Mouse (Mus musculus) frontal cortex, adult 2 months (tissue): ENCODE data around the gene Hspg2. TPM values are rescaled to one million over a fixed set of nuclear protein-coding genes. Genes with fewer than 3 reads are reported as not detected.

Experiments
- DNase-seq, 2 experiments: peaks; one replicate each; pipeline ENCODE4 v3.0.0; 2022; ENCODE audit warnings: low spot score in 1 of 2; ENCODE audit errors: extremely low spot score in 1 of 2
- polyA plus RNA-seq: library from polyadenylated mRNA; depleted of rRNA; stranded (reverse); fragments of >200 nt; gene quantifications from 2 replicates; pipeline ENCODE4 v1.2.3, GENCODE M21; 2012

Gene Hspg2
- polyA plus RNA-seq, 1 experiment: 4.0 TPM

DNA sequence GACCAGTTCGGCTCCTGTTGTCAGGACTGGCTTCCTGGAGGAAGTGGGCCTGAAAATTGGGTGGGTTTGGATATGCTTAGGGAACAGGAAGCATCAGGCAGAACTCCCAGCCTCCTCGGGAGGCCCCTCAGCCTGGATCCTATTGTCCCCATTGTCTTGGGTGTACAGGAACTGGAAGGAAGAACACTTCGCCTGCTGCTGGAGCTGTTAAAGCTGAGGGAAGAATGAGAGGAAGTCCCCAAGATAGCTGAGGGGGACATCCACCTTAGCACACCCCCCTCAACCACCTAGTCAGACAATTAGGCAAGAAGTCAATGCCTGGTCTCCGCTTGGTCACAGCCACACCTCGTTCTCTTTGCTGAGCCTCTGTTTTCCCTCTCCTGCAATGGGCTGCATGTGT lies 9.7 kb downstream of the Hspg2 start:
- no peak for DNase-seq

DNA sequence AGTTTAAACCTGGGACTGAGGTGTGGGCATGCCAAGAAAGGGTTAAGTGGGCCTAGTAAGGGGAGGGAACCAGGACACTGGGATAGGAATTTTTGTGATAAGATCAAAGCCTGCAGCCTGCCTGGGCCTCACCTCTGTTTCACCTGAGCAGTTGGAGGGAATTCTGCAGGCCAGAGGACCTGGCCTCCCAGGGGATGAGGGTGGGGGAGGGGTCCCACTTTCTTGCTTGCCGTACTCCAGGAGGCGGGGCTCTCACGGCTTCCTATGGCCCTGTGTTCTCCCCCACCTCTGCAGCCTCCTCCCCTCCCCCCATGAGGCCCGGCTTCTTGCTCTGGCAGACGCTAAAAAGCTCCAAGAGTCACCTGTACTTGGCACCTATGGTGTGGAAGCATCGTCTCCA lies 11.2 kb downstream of the Hspg2 start:
- no peak for DNase-seq

DNA sequence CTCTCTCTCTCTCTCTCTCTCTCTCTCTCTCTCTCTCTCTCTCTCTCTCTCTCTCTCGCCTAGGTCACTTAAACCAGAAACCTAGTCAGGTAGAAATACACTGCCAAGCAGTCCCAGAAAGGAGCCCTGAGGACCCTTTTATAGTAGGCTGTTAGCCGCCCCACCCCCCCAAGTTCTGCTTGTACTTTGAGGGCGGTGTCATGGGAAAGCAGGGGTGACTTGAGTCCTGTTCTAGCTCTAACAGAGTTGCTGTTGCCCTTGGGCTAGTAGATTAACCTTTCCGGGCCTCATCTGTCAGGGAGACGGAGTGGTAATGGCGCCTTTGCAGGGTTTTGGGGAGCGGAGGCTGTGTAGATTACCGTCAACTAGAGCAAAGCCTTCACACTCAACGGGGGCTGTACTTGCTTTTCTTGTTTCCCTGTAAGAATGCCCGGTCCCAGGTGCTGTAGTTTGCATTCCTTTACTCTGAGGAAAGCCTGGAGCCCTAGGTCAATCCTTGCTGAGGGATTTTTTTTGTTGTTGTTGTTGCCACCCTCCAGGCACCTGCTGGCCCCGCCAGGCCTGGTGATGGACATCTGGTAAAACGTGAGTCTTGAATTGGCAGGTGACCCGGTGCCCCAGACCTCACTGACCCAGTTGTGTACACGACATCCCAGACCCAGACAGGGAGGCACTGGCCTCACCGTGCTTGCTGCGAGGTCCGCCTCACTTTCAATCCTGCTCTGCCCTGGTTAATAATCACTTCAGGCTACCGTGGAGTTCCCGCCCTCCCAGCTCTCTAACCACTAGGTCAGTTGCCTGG lies 11.8 kb downstream of the Hspg2 start:
- DNase-seq: no peak

DNA sequence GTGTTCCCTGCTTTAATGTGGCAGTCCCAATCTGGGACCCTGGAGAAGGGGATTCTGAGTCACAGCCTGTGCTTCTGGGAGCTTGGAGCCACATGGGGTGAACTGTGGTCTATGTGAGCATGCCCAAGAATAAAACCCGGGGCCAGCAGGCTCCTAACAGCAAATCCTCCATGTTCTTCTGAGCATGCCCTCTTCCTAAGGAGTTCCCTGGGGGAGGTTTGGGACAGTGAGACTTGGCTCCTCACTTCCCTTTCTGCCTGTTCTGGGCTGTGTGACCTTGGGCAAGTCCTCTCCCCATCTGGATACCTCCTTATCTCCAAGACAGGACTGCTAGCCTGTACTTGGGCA lies 12.4 kb downstream of the Hspg2 start:
- no peak for DNase-seq

DNA sequence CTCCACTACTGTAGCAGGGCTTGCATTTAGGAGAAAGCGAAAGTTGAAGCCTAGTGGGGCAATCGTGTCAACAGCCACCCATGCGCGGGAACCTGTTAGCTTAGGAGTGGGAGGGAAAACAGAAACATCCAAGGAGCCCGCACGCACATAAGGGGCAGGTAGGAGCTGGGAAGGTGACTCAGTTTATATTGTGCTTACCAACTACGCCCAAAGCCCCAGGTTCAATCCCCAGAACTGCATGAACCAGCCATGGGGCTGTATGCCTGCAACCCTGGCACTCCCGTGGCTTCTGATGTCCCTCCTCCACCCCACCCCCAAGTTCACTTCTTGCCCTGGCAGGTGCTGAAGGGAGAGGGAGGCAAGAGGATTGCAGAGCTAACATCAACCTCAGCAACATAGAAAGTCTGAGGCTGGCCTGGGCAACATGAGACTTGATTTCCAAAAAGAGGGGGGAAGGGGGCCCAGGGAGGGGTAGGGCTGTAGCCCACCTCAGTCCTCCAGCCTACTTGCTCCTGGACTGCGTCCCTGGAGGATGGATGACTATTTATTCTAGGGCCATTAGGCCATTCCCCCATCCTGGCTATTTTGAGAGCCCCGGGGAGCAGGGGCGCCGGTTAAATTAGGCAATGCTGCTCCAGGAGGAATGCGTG lies 12.9 kb downstream of the Hspg2 start:
- no peak for DNase-seq

DNA sequence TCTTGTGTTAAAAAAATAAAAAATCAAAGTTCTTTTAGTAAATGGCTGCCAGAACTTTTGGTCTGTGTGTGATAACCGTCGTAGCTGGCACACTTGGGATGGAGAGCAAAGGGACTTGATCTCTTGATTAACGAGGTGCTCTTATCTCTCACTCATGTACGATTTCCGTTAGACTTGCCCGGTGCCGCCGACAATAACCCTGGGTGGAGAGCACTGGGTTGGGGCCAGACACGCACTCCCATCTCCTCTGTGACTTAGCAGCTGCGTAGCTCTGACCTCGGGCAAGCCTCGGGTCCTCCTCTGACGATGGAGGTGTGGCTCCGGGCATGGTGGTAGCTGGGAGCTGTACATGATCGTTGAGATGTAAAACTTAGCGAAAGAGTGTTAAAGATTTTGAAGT lies 15.3 kb downstream of the Hspg2 start:
- no peak for DNase-seq

GRCm38 (mm10) chr4:137484586-137484985 lies 16.0 kb downstream of the Hspg2 start:
- no peak for DNase-seq

DNA sequence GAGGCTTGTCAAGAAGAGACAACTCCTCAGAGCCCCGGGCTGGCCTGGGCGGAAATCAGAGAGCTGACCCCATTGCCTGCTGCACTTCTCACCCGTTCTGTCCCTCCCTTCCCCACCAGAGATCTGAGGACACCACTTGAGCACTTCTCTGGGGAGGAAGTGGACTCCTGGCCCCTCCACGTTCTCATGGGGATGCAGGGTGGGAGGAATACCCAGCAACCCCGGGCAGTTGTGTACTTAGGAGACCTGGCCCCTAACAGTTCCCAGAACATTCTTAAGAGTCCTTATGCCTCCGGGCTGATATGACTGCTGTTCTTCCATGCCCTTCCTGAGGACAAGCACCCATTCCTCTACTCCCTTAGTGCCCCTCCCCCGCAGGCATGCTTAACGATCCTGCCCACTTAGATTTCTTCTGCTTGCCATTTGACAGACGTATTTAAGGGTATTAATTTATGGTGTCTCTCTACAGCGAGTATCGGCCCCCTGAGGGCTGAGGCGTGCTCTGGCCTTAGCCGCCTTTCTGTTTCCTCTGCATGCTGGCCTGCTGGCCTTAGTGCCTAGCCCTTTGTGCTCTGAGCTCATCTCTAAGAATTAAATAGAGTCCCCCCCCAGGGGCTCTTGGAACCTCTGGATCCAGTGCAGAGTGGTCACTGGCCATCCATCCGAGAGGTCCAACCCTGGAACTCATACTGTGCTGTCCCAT lies 16.8 kb downstream of the Hspg2 start:
- DNase-seq: no peak

GRCm38 (mm10) chr4:137486081-137487014 lies 17.8 kb downstream of the Hspg2 start:
- no peak for DNase-seq

GRCm38 (mm10) chr4:137487286-137488000 lies 18.9 kb downstream of the Hspg2 start:
- no peak for DNase-seq

DNA sequence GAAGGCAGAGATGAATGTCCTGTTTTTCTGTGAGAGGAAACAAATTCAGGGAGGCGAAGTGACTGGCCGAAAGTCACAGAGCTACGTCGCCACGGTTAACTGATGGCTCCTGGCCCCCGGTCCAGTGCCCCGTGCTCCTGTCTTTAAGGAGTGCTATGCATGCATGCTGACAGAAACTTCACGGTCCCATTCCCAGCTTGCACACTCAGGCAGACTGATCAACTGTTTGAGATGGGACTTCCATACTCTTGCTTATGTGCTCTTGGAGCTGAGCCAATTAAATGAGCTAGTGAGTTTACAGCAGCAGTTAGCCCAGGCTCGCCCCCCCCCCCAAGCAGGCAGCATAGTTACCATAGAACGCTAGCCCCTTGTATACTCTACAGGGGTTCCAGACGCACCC lies 19.5 kb downstream of the Hspg2 start:
- DNase-seq: no peak

- DNase-seq: no peak
Observed at GRCm38 (mm10) chr4:137488571-137489303, 20.2 kb downstream of the Hspg2 start.

- DNase-seq: no peak
Observed at GRCm38 (mm10) chr4:137489996-137490395, 21.4 kb downstream of the Hspg2 start.

DNA sequence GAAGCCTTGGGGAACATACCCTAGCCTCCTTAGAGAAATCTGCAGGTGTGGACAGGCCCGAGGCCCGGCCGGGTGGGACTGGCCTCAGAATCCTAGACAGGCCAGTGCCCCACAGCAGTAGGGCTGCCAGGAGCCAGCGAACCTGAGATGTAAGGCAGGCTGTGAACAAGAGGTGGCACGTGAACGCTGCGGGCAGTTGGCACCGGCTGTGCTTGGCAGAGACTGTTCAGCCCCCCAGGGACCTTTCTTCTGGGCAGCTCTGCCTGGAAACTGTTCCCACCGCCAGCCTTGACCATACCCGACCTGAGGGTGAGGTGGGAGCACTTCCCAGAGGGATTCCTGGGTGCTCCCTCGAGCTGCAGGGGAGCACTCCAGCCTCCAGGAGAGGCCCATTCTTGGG lies 24.0 kb downstream of the Hspg2 start:
- no peak for DNase-seq

- no peak for DNase-seq
Observed at GRCm38 (mm10) chr4:137493187-137493586, 24.6 kb downstream of the Hspg2 start.

DNA sequence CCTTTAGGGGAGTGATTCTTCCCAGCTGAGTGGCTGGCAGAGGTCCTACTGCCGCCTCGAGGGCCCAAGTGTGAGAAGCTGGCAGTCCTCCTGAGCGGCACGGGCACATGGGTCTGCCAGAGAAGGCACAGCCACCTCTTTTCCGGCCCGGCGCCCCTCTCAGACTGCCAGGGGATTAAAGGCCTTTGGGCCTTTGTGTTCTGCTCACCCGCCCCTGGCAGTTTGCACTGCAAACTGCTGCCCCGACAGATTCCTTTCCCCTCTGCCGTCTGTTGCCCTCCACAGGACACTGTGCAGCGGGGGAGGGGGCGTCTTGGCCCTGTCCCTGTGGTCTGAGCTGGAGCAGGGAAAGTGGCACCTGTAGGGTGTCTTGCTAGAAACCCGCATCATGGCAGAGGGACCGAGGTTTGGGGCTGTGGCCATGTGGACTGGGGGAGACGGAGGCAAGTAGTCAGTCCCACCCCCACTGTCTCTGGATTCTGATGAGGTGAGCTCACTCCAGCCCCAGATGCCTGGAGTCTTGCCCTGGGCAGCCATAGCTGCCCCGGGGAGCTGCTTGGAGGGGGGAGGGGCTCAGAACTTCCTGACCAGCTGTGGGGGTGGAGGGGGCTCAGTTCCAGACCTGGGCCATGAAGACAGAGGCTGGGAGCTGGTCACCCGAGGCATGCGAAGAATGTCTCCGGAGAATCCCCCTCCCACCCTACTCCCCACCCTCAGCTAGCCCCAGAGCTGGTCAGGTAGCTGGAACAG lies 26.4 kb downstream of the Hspg2 start:
- no peak for DNase-seq

DNA sequence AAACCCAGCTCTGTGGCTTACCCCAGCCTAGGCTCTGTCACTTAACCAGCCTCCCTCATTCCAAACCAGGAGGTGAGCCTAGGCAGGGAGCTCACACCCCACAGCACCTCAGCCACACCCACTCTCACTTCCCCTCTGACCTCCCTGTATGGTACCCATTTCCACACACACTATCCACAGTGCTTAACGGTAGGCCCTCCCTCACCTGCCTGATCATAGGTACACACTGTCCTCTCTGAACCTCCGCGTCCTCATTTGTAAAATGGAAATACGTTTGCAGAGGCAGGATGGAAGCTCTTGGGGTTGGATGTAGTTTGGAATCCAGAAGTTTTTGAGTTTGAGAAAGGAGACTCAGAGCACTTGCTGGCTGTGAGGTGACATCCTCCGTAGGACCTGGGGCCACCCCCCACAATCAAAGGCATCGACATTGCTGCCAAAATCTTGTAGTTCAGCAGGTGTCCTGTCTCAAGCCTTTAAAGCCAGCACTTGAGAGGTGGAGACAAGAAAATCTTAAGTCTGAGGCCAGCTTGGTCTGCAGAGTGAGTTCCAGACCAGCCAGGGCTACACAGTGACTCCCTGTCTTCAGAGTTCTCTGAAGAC lies 27.0 kb downstream of the Hspg2 start:
- no peak for DNase-seq

DNA sequence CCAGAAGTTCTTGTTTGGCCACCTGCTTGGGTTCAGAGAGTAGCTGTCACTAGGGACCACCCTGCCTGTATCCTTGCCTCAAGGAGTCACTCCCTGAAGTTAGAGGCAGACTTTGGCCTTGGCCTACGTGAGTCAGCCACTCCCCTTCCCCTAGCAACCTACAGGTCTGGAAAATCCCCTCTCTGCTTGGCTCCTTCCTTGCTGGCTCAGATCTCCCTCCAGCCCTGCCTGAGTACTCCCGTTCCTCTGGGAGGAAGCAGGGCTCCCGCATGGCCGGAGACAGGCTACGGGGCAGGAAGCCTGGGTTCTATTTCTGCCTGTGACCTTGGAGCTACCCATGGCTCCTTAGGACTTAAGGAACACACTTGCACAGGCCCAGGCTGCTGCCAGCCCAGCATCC lies 28.8 kb downstream of the Hspg2 start:
- no peak for DNase-seq
